Mouse (Mus musculus) cerebellum, postnatal 25 days (tissue): Measurements from ENCODE around the gene Trex1.

ENCODE experiments used
- DNase-seq, 2 experiments: peaks; one replicate each; pipeline ENCODE4 v3.0.0; 2021; ENCODE audit warnings: mixed read lengths in 2 of 2

The Trex1 gene

GRCm38 (mm10) chr9:109084922-109085321 lies 25.4 kb upstream of the Trex1 start:
- no peak for DNase-seq

- peak; percentile 86 to 89 for DNase-seq
Measured at GRCm38 (mm10) chr9:109082124-109082800, 22.7 kb upstream of the Trex1 start, which contains the start of the genes Ccdc51 and Tma7. TSS of gene Ccdc51 (plus strand) at chr9:109082493. TSS of gene Tma7 (minus strand) at chr9:109082587.

- DNase-seq, result no peak
Measured at GRCm38 (mm10) chr9:109081749-109082123, 22.2 kb upstream of the Trex1 start.

GRCm38 (mm10) chr9:109080516-109080915 lies 21.0 kb upstream of the Trex1 start:
- DNase-seq, result no peak

GRCm38 (mm10) chr9:109073661-109074573 lies 14.4 kb upstream of the Trex1 start, which contains the start of gene Atrip:
TSS of gene Atrip (minus strand) at chr9:109074124.
- peak; percentile 96 for DNase-seq

GRCm38 (mm10) chr9:109068095-109068735 lies 8.7 kb upstream of the Trex1 start:
- no peak for DNase-seq

GRCm38 (mm10) chr9:109060898-109061295 lies 1.4 kb upstream of the Trex1 start:
- no peak for DNase-seq

GRCm38 (mm10) chr9:109060184-109060897 lies 807 bp upstream of the Trex1 start:
- DNase-seq, result peak in 1 of 2 experiments; percentile 17

- peak in 1 of 2 experiments; percentile 12 for DNase-seq
Measured at GRCm38 (mm10) chr9:109058006-109058765, 1.3 kb downstream of the Trex1 start.

- DNase-seq, result no peak
Measured at GRCm38 (mm10) chr9:109057543-109057942, 2.0 kb downstream of the Trex1 start.

- DNase-seq, result no peak
Measured at GRCm38 (mm10) chr9:109056916-109057315, 2.6 kb downstream of the Trex1 start.

GRCm38 (mm10) chr9:109056081-109056690 lies 3.3 kb downstream of the Trex1 start:
- no peak for DNase-seq

GRCm38 (mm10) chr9:109055271-109056030 lies 4.1 kb downstream of the Trex1 start:
- peak in 1 of 2 experiments; percentile 29 for DNase-seq

- DNase-seq, result peak; percentile 62 to 70
Measured at GRCm38 (mm10) chr9:109054712-109055111, 4.8 kb downstream of the Trex1 start.

- no peak for DNase-seq
Measured at GRCm38 (mm10) chr9:109053851-109054250, 5.7 kb downstream of the Trex1 start.

- no peak for DNase-seq
Measured at GRCm38 (mm10) chr9:109053366-109053765, 6.2 kb downstream of the Trex1 start.

GRCm38 (mm10) chr9:109052490-109053260 lies 6.9 kb downstream of the Trex1 start:
- no peak for DNase-seq

GRCm38 (mm10) chr9:109051651-109052489 lies 7.7 kb downstream of the Trex1 start:
- DNase-seq, result no peak
